Mouse (Mus musculus) telencephalon, adult 2 months (tissue): Measurements from ENCODE around the gene Endod1.

Source experiments
- DNase-seq: peaks from one replicate; pipeline ENCODE4 v3.0.0-alpha.2; 2011; ENCODE audit warnings: low read depth, low spot score

Endod1 gene

DNA sequence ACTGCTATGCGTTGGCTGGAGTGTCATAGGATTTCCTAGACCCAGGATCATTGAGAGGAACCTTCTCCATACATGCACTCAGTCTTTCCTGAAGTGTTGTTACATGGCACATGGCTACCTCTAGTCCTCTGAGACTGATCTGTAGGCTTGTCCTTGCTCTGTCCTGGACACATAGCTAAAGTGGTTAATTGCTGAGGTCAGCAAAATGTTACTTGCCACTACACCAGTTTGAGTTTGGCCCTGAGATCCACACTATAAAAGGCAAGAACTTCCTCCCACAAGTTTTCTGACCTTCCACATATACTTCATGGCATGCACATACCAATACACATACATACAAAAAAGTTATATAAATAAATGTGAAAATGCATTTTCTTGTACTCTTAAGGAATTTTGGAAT, 64.7 kb downstream of the Endod1 start:
- DNase-seq, result no peak

DNA sequence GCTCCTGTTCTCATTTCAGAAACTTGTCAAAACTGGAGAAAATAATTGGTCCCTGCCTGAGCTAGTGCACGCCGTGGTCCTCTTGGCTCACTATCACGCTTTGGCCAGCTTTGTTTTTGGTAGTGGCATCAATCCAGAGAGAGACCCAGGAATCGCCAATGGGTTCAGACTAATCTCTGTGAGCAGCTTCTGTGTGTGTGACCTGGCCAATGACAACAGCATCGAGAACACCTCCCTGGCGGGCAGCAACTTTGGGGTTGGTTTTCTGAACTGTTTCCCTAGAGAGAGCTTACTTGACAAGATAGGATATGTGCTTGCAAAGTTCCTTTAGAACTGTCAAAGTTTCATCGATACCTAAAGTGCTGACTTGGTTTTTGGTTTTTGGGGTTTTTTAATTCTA, 66.8 kb downstream of the Endod1 start:
- no peak for DNase-seq

DNA sequence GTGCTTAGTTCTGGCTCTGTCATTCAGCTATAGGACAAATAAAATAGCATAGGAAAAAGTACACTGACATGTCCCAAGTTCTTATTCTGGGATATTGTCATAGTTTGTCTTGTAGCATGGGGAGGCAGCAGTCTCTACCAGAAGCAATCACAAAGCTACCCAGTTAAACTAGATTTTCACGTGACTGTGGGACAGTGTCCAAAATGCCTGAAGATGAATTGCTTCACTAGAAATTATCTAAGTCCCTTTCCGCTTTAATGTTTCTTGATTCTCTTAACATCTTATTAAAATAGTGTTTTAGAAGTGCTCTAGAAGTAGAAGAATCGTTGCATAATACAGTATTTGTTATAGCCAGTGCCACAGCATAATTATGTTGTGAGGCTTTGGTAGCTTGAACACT, 67.3 kb downstream of the Endod1 start:
- DNase-seq, result no peak

DNA sequence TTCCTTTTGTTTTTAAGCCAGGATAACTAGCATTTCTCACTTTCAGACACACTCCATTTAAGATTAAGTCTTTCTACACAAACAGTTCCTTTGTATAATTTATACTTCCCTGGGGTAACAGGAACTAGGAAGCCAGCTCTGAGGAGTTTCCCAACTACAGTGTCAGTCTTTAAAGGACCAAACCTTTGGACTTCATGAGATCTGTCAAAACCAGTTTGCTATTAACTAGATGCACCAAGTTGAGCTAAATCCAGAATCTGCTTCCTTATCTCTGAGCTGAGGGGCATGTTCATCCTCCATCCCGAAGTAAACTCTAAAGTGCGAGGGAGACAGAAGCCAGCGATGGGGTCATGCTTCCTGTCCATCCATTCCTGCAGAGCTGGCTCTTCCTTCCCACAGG, 74.0 kb downstream of the Endod1 start:
- DNase-seq, result no peak

DNA sequence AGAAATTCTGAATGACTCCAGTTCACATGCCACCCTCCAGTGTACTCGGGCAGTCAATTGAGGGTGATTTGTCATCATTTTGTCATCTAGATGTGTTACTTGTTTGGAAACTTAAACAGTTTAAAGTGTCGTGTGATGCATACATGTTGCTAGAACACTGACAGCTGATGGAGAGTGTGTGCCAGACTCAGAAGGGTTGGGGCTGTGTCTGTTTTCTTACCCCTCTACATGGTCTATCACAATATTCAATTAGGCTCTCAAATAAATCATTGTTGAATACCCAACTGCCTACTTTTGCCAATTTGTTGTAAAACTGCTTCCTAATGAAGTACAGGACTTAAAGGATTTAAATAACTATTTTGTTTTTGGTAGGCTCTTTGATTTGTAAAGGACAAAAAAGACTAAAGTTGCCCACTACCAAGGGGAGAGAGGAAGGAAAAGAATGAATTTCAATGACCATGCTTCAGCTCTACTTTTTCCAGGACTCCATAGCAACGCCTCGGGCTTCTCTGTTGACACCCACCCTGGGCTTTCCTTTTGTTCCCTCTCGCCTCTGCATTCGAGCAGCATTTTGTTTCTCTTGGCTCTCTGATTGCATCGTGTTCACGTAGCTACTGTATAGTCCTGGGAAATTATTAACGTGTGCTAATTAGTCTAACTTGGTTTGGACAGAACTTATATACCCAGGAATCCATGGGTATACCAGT, 76.9 kb downstream of the Endod1 start:
- no peak for DNase-seq
